Mouse (Mus musculus): ENCODE results near the gene Gpi1.

The Gpi1 gene

DNA sequence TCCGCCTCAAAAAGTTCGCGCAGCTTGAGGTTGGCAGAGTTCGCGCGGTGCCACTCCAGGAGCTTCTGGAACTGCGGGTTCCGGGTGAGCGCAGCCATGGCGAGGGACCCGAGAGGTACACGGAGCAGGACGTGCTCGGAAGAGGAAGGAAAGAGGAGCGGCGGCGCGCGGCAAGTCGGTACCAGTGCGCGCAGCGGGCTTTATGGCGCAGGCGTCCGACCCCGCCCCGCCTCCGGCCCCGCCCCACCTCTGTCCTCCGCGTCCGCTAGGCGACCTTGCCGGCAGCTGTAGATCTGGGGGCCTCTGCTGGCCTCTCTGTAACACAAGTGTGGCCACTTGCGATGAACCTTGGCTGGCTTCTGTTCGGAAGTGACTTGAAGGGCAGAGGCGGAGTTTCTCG lies at the start of gene Gpi1:
TSS of gene Gpi1 (minus strand) at position 221 of the 400 bp plus-strand sequence.
- DNase-seq (ENCODE audit: low read depth): peak; percentile 96

DNA sequence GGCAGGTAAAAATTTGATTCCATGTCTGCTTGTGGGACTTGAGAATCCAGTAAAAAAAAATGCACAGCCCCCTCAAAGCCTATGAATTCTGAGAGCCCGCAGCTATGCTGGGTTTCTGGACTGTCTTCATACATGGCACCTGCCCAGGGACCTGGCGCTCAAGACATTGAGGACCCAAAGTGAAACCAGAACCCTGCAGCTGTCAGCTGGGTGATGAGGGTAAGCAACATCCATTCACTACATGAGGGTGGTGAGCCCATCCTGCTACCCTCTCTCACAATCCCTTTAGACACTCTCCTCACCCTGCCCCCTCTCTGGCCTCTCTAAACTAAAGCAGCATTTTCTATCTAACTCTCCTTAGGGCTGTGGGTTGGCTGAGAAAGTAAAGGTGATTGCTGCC lies 47.5 kb upstream of the Gpi1 start:
- DNase-seq (ENCODE audit: low read depth): no peak

DNA sequence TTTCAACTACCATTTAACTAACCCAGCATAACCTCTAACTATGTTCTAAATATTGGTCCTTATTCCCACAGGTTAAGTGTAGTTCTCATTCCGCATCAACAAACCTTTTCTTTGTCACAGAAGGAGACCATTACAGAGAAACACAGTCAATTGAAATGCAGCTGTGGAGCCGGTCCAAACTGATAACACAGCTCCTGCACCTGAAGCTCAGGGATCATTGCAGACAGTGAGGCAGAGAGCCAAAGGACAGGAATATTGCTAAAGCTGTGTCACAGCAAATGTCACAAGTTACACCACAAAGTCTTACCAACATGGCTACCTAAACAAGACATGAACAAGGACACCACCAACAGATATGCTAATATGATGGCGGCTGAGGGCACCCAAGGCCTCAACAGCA lies 45.9 kb upstream of the Gpi1 start:
- no peak for DNase-seq (ENCODE audit: low read depth)

DNA sequence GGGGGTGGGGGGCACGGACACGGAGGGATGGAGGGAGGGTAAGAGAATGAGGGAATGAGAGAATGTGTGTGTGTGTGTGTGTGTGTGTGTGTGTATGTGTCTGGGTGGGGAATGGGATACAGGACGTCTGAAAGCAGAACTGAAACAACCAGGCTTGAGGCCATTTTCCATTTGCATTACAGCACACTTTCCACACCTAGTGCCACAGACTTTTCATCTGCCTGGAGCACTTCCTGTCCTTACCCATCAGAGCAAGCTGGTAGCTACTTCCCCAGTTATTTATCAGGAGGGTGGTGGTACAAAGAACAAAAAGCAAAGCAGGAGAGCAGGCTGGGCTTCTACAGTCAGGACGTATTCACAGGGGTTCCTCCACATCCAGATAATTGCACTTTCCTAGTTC lies 42.3 kb upstream of the Gpi1 start:
- DNase-seq (ENCODE audit: low read depth): peak; percentile 31

DNA sequence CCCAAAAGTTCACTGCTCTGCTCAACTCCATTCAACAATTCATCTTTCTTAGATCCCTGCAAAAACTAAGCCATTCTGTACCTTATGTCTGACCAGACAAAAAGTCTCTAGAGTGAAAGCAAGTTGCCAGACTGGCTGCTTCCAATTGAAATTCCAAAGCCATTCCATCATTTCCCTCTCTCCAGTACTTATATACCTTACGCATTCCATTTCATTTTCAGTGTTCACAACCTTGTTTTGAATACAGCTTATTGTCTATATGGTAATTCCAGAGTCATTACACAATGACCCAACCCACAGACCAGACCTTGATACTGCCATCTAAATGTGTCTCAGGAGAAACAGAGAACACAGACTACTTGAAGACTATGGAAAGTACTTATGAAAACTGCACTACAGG lies 38.3 kb upstream of the Gpi1 start:
- DNase-seq (ENCODE audit: low read depth): no peak

DNA sequence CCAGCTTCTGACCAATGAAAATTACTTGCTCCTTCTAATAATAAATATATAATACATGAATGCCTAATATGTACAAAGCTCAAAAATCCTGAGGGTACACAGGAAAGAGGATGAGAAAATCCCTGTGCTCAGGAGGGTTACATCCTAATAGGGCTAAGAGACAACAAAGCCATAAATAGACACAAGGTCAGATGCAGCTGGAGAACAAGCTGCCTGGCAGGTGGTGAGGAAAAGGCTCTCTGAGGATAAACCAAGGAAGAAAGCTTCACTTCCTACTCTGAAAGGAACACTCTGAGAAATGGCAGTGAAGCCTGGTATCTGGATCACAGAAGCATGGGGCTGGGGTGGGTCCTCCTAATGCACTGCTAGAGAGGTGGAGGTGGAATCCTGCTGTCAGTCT lies 36.3 kb upstream of the Gpi1 start:
- no peak for DNase-seq (ENCODE audit: low read depth)

DNA sequence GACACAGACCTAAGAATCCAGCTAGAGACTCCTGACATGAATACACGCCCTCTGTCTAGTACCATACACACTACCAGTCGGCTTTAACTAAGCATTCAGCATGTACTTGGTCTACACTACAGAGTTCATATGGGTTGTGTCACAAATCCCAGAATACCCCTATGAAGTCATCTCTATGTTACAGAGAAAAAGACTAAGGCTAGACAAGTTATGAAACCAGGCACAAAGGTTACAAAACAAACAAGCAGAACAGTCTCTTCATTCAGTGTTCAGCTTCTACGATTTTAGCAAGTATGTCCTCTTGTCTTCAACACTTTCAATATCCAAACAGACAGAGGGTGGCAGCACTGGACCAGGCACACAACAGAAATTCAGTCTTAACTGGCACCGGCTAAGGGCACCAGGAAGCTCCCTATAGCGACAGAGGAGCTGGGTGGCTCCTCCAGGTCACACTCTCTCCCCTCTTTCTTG lies 35.8 kb upstream of the Gpi1 start:
- peak; percentile 91 for DNase-seq (ENCODE audit: low read depth)

DNA sequence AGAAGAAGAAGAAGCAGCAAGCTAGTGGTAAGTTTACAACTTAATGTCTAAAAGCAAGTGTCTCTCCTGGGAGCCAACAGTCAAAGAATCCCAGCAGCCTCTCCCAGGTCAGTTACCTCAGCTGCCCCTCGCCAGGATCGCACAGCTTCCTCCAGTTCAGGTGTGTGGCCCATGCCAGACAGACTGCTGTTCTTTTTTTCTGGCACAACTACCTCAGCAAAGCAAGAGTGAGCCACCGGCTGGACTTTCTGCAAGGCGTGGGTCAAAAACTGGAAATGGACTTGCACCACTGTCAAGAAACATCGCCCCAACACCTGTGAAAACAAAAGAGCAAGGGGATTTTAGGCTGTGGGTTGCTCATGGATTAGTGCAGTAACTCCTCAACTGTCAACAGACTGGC lies 33.3 kb upstream of the Gpi1 start:
- no peak for DNase-seq (ENCODE audit: low read depth)

DNA sequence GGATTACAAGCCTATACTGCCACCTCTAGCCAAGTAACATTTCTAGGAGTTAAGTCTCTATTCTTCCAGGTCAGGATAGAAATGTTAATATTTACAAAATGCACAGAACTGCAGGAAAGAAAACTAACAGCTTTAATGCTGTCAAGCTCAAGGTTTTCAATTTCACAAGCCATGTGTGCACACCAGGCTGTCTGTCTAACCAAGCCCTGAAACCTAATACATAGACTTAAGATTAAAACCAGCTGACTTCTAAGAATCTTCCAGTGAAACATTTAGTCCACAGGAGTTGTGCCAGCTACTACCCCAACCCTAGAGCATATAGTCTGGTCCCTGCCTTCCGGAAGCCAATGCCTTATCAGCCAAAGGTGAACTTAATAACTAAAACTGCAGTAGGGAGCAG lies 28.3 kb upstream of the Gpi1 start:
- DNase-seq (ENCODE audit: low read depth): no peak

DNA sequence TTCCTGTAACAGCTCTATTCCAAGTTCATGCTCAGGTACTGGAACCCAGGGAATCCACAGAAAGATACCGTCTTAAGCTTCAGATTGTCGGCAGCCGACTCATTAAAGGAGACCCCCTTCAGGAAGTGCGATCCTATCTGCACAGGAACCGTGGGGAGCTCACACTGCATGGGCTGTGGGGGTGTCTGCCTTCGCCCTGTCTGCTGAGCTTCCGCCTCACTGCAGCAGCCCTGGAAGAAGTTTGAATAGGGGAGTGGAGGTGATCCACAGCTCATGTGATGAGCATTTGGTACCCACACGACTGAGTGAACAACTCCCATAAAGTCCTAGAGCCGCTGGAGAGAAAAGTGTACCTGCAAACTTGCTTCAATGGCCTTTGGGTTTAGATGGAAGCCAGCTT lies 27.1 kb upstream of the Gpi1 start:
- no peak for DNase-seq (ENCODE audit: low read depth)

DNA sequence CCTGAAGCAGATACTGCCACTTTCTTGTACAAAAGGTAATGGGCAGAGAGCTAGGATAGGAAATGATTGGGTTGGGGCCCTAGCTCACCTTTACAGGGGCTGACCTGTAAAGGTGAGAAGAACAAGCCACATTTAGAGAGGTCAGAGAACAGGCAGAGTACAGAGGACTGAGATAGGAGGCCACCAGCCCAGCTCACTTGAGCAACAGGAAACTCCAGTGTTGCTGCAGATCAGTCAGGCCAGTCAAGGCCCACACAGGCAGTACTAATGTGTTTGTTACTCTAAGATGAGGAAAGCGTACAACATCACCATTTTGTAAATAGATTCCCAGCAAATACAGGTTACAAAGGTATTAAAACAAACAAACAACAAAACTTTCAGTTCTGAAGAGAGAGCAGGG lies 25.8 kb upstream of the Gpi1 start:
- DNase-seq (ENCODE audit: low read depth): no peak

DNA sequence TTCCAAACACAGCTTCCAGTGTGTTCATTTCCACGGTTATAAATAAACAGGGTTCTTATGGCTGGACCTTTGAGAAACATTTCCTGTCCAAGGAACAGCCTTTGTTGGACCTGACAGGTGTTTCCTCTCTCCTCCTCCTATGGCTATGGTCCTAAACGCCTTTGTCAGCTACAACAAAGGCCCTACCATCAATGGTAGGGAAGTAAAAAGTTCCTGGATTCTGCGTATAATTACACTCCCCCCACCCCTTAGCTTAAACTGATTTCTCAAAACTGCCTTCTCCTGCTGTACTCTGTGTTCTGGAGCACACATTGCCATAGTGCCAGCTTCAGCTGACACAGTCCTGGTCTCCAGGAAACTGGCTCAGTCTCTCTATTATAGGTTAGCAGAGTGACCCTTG lies 25.0 kb upstream of the Gpi1 start:
- peak; percentile 16 for DNase-seq (ENCODE audit: low read depth)

DNA sequence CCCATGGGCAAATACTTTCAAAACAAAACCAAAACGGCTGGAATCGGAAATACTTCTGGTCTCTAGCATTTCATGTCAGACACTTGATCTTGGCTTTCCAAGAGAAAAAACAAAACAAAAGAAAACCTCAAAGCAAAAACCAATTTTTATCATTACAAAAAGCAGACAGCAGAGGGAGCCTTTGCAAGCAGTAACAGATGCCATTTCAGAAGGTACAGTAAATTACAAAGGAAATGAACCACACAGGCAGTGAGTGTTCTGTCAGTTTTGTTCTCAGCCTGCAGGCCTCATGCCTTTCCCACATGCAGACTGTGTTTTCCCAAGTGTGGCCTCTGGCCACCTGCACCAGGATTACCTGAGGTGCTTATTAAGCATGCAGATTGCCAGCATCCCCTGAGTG lies 21.9 kb upstream of the Gpi1 start:
- DNase-seq (ENCODE audit: low read depth): peak; percentile 66

DNA sequence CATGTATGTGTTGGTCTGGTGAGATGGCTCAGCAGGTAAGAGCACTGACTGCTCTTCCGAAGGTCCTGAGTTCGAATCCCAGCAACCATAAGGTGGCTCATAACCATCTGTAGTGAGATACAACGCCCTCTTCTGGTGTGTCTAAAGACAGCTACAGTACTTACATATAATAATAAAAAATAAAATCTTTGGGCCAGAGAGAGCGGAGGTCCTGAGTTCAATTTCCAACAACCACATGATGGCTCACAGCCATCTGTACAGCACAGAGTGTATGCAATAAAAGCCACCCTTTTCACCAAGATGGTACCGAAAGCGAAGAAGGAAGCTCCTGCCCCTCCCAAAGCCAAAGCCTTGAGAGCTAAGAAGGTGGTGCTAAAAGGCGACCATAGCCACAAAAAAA lies 20.6 kb upstream of the Gpi1 start, which contains the start of gene Gm6096:
TSS of gene Gm6096 (plus strand) at position 301 of the 400 bp plus-strand sequence.
- no peak for DNase-seq (ENCODE audit: low read depth)

DNA sequence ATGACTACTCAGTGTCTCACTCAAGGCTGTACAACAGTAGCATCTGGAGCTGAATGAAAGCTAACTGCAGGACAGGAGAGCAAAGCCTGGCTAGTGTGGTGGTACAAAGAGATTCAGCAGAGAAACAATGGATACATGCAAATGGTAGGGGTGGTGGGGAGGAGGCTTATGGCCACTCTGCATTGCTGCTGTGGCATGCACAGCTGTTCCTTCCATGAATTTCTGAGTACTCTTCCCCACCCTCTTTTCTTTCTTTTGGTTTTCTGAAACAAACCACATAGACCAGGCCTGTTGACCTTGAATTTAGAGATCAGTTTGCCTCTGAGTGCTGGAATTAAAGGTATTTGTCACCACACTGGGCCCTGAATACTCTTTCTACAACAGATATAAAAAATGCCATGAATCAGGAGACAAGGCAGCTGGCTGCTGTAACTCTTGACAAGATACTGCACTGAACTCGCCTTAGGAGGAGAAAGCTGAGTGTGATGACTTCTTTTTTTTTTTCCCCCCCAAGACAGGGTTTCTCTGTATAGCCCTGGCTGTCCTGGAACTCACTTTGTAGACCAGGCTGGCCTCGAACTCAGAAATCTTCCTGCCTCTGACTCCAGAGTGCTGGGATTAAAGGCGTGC lies 16.8 kb upstream of the Gpi1 start:
- no peak for DNase-seq (ENCODE audit: low read depth)

DNA sequence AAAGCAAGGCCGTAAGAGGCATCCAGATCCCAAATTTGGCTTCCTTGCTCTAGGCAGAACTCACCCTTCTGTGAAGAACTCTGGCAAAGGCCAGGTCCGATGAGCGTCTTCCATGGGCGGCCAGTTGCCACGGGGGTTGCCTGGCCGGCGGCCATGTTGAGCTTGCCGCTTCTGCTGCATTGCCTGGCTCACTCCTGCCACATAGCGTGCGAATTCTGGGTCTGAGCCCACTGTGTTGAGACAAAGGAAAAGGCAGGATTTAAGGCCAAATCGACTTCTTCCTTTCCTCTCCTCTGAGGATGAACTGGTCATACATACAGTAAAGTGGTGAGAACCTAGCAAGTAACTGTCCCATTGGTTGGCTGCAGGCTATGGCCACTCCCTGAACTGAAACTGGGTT lies 12.0 kb upstream of the Gpi1 start:
- DNase-seq (ENCODE audit: low read depth): no peak

DNA sequence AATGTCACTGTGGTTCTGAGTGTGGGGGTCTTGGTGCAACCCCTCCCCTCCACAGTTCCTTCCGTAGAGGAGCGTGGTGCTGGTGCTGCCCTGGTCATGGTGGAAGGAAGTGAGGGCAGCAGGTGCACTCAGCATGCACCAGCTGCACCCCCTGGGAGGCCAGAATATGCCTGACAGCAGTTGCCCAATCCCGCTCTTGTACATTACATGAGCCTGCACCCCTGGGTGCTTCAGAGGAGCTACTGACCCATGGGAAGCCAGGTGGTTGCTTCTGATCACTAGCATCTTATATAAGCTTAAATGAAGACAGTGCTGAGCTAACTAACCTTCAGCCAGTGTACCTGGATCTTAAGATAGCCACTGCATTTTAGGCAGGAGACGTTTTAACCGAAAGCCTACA lies 8.0 kb upstream of the Gpi1 start:
- DNase-seq (ENCODE audit: low read depth): no peak

DNA sequence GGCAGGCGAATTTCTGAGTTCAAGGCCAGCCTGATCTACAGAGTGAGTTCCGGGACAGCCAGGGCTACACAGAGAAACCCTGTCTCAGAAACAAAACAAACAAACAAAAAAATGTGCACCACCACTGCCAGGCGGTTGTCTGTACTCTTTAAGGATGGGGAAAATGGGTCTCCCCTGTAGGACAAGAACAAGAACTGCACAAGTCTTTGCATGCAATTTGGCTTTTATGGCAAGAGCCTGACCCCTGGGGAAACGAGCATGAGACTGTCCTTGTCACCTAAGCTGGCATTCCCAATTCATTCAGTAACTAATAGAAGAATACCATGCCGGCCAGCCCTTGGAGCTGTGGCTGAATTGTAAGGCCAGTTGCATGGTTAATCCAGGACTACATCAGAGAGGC lies 5.5 kb upstream of the Gpi1 start:
- DNase-seq (ENCODE audit: low read depth): no peak

DNA sequence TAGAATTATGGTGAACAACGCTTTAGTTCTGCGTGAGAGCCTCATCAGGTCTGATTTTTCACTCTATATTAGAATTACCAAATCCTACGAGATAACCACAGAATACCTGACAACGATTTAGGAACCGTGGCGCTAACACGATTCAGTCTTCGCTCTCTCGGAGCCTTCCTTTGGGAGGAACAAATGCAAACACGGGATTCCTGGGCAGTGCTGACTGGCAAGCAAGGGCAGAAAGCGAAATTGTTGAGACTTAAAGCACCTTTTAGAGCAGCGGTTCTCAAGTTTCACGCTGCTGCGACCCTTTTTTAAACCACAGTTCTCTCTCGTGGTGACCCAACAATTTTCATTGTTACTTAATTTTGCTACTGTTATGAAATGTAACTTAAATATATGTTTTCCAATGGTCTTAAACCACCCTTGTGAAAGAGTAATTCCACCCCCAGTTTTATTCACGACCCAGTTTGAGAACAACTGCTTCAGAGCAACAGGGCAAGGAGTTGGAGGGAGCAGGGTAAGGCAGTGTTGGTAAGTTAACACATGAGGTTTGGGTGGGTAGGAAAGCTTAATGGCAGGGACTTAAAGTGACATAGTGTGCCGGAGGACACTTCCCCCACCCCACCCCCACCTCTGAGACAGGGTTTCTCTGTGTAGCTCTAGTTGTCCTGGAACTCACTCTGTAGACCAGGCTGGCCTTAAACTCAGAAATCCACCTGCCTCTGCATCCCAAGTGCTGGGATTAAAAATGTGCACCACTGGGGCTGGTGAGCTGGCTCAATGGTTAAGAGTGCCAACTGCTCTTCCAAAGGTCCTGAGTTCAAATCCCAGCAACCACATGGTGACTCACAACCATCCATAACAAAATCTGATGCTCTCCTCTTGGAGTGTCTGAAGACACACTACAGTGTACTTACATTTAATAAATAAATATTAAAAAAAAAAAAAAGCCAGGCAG lies 4.8 kb upstream of the Gpi1 start:
- DNase-seq (ENCODE audit: low read depth): peak; percentile 70

DNA sequence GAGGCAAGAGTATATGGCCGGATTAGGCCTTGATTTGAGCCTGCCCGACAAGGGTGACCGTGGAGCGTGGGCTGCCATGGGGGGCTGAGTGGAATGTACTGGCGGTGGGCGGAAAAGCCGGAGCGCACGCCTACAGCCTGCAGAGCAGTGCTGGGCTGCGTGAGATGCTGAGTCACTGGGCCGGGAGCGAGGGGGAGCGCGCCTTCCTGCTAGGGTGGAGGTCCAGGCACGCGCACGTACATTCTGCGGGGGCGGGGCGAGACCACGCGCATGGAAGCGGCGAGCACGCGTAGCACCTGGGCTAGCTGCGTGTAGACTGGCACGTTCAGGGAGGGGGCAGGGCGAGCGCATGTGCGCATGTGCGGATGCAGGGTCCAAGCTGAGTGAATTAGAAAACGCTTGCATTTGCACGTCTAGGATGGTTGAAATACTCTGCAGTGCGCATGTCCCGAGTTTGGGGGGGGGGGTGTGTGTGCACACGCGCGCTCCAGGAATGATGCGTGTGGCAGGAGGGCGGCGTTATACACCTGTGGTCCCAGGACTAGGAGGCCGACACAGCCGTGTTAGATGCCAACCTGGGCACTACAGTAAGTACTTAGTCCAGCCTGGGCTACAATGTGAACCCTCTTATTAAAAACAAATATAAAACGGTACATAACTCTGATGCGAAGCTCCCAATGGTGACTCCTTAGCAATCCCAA lies 3.9 kb upstream of the Gpi1 start:
- peak; percentile 100 for DNase-seq (ENCODE audit: low read depth)

DNA sequence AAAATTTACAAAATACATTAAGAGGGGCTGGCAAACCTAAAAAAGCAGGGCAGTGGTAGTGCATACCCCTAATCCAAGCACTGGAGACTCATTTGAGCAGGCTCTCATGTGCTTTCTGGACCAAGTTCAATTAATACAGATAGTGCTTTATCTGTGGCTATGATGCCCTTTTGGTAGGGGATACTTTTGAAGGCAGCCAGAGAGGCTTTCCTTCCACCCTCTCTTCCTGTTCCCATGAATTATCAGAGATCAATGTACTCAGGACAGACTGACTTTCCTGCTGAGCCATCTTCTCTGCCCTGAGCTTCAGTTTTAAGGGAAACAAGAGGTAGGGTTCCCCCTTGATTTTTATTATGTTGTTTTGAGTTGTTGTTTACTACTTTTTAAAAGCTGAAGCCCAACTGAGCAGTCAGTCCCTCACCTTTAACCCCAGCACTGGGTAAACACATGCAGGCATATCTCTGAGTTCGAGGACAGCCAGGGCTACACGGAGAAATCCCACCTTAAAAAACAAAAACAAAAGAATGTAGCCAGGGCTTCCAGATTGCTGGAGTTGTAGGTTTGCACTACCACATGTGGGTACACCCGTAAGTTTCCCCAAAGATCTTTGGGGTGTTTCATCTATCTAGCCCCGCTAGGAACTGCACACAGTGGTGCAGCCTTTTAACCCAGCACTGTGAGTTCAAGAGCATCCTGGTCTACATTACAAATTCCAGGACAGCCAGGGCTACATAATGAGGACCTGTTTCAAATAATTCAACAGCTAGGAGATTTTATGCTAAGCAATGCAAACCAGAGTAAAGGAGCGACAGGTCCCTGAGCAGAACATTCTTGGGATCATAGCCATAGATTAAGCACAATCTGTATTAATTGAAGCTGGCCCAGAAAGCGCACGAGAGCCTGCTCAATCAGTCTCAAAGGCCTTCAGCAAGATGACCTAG lies 2.9 kb upstream of the Gpi1 start:
- no peak for DNase-seq (ENCODE audit: low read depth)

DNA sequence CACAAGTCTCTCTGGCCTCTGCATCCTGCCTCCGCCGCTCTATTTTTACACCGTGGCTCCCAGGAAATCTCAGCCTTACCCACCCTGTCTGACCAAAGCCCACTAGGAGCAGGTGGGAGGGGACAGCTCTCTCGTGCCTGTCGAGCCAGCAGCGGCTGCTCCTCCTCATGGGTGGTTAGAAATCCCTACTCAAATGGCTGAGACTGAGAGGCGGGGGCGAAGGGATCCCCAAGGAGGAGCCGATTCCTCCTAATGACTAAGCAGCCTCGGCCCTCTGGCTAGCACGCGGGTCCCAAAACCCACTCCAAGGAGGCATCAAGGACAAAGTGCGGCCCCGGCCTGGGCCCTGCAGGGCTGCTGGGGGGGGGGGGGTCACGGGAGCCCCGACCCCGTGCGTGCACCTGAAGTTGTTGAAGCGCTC lies 435 bp downstream of the Gpi1 start:
- peak; percentile 47 for DNase-seq (ENCODE audit: low read depth)

Measured in 416B (cell line).